Mouse (Mus musculus) adrenal gland, postnatal 25 days (tissue): ENCODE measurements at regions not wholly inside any gene's neighbourhood (a gene's known extent, or its start where the extent isn't known, plus 50 kb on each side); places are given as distances from the start of the nearest gene placed in this dataset.

Experiments
- DNase-seq: peaks from one replicate; pipeline ENCODE4 v3.0.0; 2021; ENCODE audit warnings: mixed read lengths
- microRNA-seq, 2 experiments: library from miRNA; unstranded; fragments of <30 nt; microRNA quantifications; one replicate each; pipeline ENCODE4 v1.2.0; 2021

DNA sequence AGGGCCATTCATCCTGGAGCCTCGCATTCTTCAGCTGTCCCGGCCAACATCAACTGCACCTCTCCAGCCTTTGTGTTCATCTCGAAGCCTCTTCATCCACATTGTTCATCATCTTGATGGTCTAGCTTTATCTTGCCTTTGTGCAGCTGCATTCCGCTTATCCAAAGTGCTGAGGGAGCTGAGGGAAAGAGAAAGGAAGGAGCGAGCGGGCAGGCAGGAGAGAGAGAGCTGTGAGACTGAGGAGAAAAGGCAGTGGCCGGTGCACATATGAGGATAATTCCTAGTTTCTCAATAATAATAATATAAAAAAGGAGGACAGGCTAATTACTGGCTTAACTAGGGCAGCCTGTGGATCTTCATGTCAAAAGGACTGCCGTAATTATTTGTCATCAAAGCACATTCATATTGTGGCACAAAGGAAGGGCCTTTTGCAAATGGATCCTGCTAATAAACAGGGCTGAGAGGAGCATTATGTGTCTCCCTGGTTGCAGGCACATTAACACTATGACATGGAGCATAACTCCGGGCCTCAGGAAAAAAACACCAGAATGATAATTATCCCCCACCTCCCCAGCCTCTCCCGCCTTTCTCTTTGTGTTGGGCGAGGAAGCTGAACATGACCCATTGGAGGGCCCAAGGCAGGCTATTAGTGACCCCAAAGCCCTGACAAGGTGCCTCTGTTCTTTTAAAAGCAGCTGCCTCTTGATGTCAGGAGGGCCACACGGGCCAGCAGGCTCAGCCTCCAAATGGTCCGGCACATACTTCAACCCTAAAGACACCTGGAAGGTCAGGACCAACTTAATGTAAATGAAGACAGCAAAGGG lies 751.9 kb downstream of the Bcl11a start:
- no peak for DNase-seq

DNA sequence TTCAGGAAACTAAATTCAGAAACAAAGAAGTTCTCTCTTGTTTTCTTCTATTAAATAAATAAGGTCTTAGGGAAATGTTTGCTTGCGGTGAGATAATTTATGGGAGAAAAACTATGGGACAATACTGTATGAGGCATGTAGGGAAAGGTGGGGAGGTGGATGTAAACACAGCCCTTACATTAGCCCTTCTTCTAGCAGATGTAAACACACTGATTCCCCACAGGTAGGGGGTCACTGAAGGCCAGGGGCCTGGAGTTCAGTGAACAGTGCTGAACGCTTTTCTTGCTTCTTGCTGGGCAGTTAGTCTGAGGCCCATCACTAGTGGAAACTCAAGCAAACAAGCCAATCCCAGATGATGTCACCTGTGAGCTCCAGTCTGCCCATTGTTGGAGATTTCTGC lies 752.6 kb downstream of the Bcl11a start:
- DNase-seq, result no peak

DNA sequence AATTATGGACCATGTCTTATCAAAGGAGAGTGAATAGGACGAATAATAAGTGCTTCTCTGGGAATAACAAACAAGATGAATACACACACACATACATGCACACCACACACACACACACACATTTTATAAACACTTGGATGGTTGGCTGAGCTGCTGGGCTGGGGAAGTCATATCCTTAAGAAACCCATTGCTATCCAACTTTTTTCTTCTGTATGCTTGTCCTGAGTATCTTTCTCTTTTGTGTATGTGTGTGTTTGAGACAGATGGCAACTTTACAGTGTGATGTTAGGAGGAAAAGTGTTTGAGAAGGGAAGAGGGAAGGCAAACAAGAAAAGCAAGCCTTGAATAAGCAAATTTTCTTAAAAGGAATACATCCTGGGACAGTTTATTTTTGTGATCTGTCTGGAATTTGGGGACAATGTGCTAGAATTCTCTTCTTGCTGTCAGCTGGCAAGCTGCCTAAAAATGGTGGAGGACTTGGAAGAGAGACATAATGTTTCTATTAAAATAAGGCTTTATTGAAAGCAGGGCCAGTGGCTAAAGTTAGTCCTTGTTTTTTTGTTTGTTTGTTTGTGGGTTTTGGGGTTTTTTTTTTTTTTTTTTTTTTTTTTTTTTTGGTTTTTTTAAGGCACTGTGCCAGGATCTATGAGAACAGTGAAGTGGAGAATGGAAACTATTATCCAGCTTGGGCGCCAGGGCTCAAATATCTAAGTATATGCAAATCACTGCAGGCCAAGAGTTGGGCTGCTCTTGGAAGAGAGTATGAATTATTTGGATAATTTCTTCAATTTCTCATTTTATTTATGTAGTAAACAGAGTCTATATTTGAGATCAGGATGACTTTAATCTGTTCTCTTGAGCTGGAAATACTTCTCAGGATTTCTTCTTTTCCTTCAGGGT lies 766.2 kb downstream of the Bcl11a start:
- DNase-seq, result no peak

DNA sequence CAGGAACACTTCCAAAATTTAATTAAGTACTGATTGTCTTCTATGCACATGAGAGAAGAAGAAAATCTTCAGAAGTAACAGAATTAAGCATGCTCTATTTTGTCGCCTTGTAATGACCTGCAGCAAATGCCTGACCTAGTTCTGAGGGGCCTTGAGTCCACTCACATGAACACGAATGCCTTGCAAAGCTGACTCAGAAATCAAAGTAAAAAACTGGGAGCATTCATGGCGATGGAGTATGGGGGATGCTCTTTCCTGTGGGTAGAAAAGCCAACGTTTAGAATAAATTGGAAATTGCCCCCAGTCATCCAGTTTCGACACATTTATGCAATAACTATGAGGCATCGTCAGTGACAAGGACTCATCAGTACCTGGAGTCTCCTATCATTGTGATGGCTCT lies 779.1 kb downstream of the Bcl11a start:
- no peak for DNase-seq

DNA sequence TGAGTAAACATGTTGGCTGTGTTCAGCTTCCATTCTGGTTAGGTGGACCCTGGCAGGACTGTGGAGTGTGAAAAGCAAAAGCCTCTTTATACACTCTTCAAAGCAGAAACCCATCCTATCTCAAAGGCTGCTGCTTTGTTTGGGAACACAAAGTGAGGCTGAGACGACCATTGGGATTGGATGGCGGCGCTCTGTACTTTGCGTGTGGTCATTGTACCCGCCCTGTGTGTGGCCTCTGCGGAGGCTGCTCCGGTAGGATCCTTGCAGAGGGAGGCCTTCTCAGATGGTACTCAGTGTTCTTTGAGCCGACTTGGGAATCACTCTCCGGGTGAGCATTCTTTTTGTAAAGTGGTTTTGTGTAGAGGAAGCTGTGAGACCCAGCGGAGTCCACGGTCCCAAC lies 786.8 kb downstream of the Bcl11a start:
- DNase-seq, result no peak

DNA sequence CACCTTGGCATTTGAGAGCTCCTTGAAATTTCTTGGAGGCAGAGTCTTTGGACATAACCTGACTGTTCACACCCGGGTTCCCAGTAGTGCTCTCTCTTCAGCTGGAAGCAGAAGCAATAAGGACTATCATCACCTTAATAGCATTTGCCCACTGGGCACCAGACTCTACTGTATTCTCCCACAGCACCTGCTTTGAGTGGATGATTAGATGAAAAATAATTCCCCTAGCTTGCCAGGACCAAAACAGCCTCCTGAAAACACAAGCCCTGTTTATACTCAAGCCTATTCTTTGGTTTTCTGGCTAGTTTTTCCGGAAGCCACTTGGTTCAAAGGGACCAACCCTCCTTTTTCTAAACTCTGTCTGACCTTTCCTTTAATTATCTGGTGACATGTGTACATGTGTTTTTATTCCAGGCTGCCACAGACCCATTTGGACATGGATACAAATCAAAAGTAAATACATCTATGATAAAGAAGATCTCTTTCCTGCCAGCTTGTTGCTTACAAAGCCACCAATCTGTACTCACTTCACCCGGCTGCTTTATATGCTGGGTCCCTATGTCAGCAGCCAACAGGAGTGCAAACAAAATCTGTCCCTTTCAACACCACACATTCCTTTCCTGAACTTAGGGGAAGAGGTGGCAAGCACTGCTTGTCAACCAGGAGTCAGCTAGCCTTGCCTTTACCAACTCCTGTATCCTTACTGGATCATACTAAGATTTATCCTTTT lies 787.4 kb downstream of the Bcl11a start:
- DNase-seq, result no peak

Small RNAs in the stretch of these regions (microRNA-seq; reads per million reads assigned to microRNA genes)
- 0 reads per million in 2 experiments for gene Gm25507
